Mouse (Mus musculus): ENCODE data around the gene Myo18b.

The Myo18b gene

DNA sequence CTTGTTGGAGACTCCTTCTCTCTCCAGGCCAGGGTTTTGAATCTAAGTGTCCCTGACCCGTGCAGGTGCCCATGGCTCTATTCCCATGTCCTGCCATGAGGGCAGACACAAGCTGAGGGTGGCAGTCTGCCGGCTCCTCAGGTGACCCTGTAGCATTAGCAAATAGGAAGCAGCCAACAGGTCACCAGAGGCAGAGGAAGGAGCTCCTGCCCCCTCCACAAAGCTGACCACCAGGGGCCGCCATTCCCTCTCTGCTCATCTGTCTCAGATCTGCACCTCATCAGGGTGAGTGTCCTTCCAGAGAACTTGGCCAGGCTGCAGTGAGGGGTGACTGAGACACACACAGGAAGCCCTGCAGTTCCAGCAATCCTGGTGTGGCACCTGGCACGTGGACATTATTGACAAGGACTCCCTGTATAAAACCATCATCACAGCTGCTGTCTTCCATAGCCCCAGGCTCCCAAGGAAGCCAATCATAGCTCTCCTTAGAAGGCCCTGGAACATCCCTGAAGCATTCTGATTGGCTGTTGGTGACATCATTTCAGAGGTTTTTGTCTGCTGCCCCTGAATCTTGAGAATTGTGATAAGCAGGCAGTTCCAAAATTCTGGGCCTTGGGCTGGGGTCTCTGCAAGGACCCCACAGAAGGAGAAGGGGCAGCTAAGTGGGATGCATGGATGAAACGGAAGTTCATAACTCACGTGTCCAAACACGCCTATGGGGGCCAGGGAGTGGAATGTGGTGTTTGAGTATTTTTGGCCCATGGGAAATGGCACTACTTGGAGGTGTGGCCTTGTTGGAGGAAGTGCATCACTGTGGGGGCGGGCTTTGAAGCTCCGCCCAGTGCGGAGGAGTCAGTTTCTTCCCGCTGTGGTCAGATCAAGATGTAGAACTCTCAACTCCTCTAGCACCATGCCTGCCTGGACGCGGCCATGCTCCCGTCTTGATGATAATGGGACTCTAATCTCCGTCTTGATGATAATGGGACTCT, 104.1 kb downstream of the Myo18b start:
- peak; percentile 41 for DNase-seq

DNA sequence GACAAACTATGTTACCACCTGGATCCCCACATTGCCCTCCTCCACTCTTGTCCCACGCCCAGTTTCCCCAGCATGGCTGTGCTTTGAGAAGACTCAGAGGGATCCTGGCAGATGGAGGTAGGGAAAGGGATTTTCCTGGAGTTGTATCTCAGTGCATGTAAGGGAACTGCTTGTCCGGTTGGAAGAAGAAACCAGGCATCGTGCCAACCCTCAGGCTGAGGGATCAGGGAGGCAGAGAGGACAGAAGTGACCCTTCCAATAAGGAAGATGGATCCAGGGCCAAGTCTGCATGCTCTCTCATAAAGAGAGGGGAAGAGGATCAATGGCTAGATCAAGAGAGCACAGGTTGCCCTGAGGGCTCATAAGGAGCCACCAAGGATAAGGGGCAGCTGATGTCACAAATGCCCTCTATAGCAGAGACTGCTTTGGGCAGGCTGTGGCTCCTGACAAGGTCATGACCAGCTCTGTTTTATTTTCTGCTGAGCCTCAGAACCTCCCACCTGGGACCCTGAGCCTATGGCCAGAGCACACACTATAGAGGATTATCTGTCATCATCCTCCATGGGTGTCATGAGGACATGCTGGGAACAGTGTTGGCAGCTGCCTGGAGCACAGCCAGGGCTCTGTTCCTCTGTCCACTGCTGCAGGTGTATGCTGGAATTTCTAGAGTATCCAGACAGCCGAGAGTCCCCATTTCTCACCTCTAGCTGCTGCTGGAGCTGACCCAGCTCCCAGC, 105.6 kb downstream of the Myo18b start:
- peak; percentile 24 for DNase-seq

DNA sequence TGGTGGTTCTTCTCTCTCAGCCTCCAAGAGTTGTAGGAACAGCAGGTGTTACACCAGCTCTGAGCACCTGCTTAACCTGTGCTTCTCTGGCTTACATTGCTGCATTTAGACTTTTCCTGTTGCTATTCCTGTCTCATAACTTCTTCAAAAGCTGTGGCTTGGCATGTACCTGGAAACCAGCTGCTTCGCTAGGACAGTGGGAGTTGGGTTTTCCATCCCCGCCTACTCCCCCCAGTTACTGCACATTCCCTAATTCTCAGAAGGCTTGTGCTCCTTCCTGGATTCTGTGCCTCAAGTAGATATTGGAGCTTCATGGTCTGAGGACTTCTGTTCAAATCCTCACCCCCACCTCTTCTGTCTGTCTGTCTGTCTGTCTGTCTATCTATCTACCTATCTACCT, 107.7 kb downstream of the Myo18b start:
- DNase-seq, result no peak

DNA sequence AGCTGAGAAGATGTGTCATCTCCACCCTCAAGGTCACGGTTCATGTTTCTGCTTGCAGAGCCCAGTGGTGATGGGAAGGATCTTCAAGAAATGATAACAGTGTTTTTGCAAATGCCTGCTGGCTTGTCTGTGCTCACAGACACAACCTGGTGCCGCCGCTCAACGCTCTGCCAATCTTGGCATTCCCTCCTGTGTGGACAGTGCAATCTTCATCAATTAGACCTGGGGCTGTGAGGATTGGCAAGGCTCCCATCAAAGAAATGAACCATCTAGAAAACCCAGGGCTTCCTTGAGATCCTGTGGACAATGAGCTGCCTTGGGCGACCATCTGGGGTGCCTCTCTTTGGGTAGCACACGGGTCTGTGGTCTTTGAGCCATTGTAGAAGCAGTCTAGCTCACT, 109.4 kb downstream of the Myo18b start:
- DNase-seq, result no peak

DNA sequence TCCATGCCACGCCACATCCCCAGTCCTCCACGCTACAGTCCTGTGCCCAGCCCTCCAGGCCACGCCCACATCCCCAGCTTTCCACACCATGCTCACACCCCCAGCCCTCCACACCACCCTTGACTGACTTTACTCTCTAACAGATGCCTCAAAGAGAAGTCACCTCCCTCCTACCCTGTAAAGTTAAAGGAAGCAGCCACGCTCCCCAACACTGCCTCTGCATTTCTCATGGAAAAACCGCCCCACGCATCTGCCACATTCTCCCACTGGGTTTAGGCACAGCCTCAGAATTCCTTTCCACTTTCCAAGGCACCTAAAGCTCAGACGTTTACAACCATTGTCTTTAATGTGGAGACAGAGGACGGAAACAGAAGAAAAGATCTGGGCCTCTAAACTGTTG, 110.1 kb downstream of the Myo18b start:
- no peak for DNase-seq

DNA sequence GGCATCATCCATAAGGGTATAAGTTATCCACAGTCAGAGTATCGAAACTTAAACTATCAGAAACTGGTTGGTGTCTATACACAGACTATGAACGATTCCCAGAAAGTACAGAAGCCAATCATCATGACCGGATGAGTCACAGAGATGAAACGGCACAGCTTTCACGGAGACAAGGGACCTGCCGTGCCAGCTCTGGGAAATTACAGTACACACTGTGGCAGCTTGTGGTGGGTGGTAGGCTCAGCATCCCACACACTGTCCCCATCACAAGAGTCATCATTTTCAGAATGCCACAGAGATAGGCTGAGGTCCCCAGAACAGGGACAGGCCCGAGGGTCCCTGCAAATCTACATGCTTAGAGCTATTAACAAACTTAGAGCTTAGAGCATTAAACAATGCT, 114.4 kb downstream of the Myo18b start:
- no peak for DNase-seq

DNA sequence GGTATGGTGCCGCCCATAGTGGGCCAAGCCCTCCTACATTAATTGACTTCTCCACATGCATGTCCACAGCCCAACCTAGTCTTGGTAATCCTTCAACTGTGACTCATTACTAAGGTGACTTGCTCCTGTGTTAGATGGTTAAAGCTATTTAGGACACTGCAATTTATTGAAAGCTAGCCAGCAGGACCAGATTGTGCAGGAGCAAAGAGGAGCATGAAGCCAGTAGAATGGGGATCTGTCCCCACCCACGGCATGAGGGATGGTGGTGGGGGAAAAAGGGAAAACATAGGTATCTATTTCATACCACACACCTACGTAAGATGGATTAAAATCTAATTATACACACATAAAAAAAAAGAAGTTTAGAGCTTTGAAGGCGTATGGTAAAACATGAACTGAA, 114.9 kb downstream of the Myo18b start:
- no peak for DNase-seq

DNA sequence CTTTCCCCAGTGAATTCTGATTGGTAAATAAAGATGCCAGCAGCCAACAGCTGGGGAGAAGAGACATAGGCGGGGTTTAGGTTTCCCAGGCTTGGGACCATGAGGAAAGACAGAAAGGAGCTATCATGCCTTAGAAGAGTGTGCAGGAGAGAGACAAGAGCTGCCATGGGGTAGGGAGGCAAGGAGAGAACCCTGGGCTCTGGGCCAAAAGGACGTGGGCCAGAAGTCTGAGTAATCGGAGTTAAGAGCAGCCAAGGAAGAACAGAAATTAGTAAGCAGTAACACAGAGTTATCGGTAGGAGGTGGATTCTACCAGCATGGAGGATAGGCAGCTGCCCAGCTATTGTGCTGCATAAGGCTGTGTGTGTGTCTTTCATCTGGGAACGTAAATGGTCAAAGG, 115.8 kb downstream of the Myo18b start:
- no peak for DNase-seq

DNA sequence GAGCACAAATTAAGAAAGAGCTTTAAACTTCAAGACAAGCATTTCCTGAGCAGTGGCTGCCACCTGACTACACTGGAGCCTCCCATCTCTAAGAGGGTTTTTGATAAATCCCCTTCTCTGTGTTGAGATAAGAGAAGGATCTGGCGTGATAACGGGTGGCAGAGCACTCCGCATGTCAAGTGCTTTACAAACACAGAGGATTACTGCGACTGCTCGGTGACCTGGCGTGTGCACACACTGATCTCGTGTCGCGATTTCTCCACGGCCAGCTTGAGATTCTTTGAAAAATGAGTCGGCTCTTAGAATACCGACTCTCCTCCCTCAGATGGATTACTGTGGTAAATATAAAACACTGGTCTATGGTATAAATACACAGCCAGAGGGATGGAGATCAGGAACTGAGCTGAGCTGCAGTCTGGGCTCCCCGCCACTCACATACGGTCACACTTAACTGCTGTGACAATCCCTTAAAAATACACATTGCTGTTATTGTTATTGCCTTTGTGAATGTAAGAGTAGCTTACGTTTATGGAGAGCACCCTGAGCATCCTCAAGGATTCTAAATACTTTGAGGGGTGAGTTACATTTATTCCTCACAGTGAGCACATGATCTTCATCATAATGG, 119.3 kb downstream of the Myo18b start:
- DNase-seq, result no peak

DNA sequence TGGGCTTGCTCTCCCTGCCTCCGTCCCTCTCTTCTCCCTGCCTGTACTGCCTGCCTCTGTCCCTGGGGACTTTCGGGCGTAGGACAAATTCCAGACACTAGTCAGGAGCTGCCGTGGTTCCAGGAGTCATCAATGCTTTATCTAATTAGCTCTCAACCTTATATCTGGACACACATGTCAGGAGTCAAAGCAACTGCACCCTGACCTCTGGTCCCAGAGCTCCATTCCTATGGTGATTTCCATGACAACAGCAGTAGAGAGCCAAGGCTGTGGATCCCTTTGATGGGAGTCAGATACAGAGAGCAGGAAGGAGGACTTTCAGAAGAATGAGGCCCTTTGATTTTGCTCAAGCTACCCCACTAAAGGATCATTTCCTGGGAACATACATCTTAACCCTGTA, 122.7 kb downstream of the Myo18b start:
- DNase-seq, result no peak

DNA sequence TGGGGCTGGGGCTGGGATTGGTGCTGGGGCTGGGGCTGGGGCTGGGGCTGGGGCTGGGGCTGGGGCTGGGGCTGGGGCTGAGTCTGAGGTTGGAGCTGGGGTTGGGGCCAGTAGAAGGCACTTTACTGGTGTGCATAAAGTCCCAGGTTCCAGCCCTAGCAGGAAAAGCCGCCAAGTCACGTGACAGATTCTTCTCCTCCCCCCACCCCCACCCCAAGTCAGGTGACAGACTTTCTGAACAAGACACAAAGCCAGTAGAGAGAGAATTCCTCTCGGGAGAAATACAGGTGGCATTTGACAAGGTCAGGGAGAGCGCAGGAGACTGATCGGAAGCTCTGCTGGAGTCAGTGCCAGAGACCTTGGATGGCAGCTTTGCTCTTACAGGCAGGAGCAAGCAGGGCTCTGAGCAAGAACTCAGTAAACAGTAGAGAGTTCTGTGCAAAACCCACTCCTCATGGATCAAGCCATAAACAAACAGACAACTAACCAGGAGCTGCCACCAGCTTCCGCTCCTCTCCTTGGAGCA, 124.7 kb downstream of the Myo18b start:
- no peak for DNase-seq

DNA sequence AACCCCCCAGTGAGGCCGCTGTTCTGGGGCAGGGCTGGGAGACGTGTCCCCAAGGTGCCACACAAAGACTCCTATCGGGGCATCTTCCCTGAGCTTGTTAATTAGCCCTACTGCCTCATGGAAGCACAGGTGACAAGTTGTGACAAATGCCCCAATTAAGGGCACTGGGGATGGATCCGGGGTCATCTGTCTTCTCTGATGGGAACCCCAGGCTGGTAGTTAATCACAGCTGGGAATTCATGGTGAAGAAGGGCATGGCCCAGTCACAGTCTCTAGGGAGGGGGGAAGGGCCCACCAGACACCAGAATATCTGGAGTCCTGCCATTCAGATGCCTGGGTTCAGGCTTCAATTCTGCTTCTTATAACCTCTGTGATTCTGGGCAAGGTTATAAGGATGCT, 126.4 kb downstream of the Myo18b start:
- DNase-seq, result no peak

DNA sequence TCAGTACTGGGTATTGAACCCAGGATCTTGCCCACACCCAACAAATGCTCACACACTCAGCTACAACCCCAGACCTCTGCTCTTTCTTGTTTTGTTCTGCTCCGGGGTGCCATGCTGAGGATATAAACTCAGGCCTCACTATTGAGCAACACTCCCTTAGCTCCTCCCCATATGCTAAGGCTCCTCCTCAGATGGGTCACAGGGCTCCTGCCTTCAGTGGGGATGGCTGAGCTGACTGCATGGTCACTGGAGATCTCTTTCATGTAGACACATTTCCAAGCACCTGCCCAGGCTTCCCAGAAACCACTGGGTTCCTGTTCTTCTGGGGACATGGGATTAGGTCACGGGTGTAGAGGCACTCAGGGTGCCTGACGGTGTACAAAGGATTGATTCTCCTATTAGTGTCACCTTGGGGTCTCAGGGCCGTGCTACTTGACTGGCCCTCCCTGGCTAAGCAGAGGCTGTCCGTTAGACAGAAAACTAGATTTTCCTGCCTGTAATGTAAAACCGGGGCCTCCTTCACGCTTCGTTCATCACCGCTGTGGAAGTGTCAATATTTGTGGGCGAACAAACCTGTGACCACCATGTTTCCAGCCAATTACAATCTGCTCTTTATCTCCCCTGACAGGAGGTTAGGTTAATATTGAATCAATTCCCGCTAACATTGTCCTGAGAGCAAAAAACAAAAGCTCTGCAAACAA, 127.0 kb downstream of the Myo18b start:
- no peak for DNase-seq

DNA sequence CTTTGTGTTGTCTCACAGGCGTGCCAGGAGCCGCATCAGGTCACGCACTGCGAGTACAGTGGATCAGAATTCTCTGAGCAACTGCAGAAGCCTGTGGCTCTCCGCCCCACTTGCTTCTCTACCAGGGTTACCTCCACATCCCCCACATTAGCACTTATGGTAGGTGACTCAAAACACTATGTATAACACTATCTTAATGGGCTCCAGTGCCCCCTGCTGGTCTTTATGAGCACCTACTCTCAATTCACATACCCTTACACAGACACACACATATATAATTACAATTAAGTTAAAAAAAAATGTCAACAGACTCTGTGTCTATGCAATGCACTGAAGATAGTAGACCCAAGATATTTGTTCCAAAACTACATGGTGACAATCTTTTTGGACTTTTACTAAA, 127.6 kb downstream of the Myo18b start:
- no peak for DNase-seq

DNA sequence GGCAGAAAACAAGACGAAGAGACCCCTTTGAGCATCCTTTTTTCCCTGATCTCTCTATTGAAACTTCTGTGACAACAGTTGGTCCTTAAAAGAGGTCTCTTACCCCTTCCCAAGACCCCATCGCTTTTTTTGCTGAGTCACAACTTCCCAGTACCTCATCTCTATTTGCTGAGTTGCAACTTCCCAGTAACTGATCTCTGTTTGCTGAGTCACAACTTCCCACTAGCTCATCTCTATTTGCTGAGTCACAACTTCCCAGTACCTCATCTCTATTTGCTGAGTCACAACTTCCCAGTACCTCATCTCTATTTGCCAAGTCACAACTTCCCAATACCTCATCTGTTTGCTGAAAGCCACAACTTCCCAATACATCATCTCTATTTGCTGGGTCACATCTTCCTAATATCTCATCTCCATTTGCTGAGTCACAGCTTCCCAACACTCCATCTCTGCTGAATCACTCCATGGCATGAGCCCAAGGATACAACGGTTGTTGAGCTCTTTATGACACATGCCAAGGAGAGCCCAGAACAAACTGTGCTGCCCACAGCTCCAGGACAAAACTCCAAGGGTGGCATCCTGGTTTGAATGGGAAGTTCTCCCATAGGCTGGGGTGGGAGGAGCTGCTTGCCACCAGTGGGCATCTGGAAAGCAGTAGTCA, 134.6 kb downstream of the Myo18b start:
- DNase-seq, result no peak

DNA sequence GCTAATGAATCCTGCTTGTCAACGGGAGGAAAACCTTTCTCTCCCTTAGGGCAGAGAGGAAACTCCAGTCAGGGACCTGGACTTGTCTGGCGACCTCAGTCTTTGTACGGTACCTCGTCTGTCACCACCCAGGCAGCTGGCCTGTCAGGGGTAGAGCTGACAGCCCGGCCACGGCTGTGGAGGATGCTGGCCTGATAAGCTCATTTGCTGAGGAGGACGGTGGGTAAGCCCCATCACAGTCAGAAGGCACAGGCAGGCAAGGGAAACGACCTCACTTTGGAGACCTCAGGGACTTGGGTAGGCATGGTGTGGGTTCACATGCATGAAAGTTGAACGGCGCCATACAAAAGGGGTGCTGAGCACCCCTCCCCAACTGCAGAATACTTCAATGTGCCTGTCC, 140.6 kb downstream of the Myo18b start:
- peak; percentile 27 for DNase-seq

DNA sequence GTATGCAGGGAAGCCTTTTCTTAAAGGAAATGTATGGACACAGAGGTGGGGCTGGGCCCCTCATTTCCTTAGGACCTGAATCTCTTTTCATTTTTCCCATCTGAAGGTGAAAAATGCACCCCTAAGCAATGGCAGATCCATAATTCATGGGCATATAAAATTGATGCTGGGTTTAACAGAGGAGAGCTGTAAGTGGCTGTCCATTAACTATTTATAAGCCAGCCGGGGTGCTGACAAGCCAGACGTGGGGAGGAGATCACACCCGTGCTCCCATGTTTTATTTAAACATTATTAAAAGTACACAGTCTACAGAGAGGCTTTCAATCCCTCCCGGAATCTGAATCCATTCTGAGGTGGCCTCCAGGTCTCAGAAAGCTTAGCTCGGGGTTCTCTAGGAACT, 146.5 kb downstream of the Myo18b start:
- peak; percentile 43 for DNase-seq

DNA sequence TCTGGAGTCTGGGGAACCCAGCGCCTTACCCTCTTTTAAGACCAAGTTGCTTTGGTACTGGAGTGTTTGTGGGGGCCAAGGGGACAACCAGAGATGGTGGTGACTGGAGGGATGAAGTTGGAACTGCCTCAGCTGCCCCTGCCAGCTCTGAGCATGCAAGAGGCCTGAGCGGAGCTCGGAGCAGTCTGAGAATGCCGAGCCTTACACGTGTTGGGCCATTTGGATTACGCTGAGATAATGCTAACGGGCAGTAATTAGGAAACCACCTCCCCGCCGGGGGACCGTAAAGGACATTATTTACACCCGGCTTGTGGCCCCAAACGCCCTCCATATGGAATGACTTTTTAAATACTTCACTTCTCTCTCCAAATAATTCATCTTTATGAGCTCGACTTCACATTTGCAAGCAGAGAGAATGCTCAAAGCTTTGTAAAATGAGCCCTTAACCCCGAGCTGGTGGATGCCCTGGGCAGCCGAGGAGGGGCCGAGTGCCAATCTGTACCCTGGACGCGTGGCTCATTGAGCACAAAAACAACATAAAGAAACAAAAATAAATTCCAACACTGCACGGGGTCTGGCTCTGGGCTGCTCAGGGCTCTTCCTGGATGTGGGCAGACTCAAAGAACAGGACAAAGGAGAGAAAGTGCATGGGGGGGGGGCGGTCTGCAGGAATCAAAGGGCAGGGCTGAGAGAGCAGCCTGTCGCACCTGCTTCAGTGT, 148.0 kb downstream of the Myo18b start:
- DNase-seq, result peak; percentile 50

DNA sequence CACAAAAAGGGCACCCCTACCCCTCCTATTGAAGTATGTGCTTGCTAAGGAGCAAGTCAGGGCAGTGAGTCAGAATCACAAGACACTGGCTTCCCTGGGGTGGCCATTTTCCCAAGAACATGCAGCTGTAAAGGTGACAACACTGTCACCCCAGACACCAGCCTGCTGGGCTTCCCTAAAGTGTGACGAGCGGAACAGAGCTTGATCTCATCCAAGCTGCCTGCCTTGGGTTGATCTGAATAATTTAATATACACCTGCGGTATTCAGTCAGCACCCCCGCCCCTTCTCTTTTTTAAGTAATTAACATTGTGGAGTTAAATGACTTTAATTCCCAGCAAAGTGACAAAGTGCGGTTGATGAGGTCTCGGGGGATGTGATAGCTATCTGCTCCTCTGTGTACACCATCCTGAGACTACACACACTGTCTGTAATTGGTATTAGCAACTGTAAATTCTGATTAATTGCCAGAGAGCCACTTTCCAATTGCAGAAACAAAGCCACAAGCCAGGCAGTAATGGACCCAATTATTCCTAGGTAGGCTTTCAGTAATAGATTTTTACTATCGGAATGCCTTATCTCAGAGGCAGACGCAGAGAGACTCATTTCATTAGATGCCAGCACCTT, 148.7 kb downstream of the Myo18b start:
- no peak for DNase-seq

DNA sequence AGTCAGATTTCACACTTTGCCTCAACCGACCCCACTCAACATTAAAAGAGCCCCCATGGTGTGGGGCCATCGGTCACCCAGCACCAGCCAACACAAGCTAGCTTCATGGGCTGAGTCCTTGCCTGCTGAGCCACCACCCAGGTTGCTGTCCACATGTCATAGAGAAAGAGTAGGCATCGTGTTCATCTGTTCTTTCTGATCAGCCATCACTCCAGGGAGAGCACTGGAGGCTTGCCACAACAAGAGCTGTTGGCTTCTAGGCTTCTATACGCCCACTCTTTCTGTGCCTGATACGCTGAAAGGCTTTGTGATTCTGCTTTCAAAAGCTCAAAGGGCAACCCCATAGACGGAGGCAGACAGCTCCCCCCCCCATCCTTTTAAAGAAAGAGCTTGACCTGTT, 151.0 kb downstream of the Myo18b start:
- no peak for DNase-seq

DNA sequence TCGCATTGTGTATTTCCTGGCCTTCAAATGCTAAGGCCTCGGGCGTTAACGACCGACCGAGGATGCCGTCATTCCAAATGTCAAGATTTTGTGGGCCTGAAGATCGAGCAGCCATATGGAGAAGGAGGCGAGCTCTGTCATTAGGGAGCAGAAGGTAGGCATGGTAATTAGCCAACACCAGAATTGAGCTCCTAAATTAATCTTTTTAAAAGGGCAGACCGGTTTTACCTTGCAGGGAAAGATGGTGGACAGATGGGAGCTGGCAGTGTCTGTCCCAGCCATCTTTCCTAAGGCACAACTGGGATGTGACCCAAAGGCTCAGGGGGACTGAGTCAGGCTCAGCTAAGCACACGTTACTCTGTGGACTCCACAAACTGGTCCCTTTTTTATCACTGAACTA, 151.6 kb downstream of the Myo18b start:
- DNase-seq, result no peak
